Mouse (Mus musculus) bone marrow, adult 2 months (tissue): Measurements from ENCODE around the gene Rpl36a.

ENCODE experiments used
- CTCF ChIP-seq: fragments of 200-500 bp; IDR thresholded peaks from 2 replicates; pipeline ENCODE4 v1.5.1; 2011; ENCODE audit warnings: low read length, control low read depth; ENCODE audit not compliant: control insufficient read depth, insufficient read depth
- POLR2A ChIP-seq: fragments of 200-500 bp; IDR thresholded peaks from 2 replicates; pipeline ENCODE4 v1.6.1; 2011; ENCODE audit warnings: low read depth, mild to moderate bottlenecking, control low read depth, low read length, borderline replicate concordance; ENCODE audit not compliant: control insufficient read depth

DNA sequence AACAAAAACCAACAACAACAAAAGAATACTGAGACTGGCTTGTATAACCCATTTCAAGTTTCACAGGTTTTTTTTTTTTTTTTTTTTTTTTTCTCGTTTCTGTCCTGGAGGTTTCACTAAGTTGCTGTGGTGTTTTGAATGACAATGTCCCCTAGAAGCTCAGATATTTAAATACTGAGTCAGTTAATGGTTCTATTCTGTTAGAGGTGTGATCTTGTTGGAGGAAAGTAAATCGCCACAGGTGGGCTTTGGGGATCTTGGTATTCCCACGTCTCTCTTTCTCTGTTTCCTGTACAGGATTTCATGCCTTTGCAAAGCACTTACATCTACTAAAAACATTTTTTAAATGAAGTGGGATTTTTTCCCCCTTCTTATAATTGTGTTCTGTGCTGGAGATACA lies 49.7 kb downstream of the Rpl36a start:
- TF ChIP-seq CTCF (no peak), POLR2A (no peak)
